Mouse (Mus musculus) brain, embryonic 14.5 days (tissue): Measurements from ENCODE around the gene Kng1.

Experiments used
- CTCF ChIP-seq: fragments of 200-500 bp; IDR thresholded peaks from 2 replicates; pipeline ENCODE4 v1.5.1; 2012; ENCODE audit warnings: inconsistent platforms, mild to moderate bottlenecking, moderate library complexity, borderline replicate concordance; ENCODE audit not compliant: insufficient read depth, insufficient read length; ENCODE audit errors: extremely low read depth
- POLR2A ChIP-seq: fragments of 200-500 bp; IDR thresholded peaks from 2 replicates; pipeline ENCODE4 v1.6.1; 2012; ENCODE audit warnings: mild to moderate bottlenecking, inconsistent platforms, borderline replicate concordance; ENCODE audit not compliant: poor library complexity, insufficient read depth, insufficient read length, severe bottlenecking; ENCODE audit errors: extremely low read depth

DNA sequence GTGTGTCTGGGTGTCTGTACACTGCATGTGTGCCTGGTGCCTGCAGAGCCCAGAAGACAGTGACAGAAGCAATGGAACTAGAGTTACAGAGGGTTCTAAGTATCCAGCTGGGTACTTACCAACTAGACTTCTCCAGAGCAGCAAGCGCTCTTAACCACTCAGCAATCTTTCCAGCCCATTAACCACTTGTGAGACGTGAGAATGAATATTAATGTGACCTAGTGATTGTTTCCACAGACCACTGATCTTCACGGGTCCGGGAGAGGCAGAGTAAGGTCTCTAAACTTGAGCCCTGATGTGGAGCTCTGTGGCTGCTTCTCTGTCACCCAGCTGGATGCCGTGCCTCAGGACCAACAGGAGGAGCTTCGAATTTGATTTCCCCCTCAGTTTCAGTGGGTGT, 32.6 kb upstream of the Kng1 start:
- TF ChIP-seq CTCF (no peak), POLR2A (no peak)
